Comparison of ENCODE assay signal across 8 mouse cellular contexts in genomic region chr4:150625425-150625824, GRCm38 (mm10). TPM values are rescaled to one million over a fixed set of nuclear protein-coding genes. Genes with fewer than 3 reads are reported as not detected.
DNase-seq lines count a peak whose midpoint lies in the region; ATAC-seq and TF ChIP-seq lines count a peak whose summit lies in the region.

No protein-coding gene starts in this region.

- no peak overlapping the region for H3K27ac ChIP-seq in midbrain, embryonic 10.5 days (replicated peaks)
- no peak overlapping the region for H3K27ac ChIP-seq in midbrain, embryonic 16.5 days (ENCODE audit: low read length)
- no peak overlapping the region for H3K27ac ChIP-seq in forebrain, postnatal 0 days (ENCODE audit: low read depth, low read length)
- H3K27ac ChIP-seq in hindbrain, embryonic 16.5 days (ENCODE audit: low read depth, low read length), result no peak overlapping the region
- no peak overlapping the region for H3K27ac ChIP-seq in midbrain, embryonic 11.5 days (ENCODE audit: low read depth, low read length)
- no peak overlapping the region for H3K27ac ChIP-seq in spleen, adult 2 months (ENCODE audit: insufficient read depth, low read length)

- intact Hi-C loops in left cerebral cortex, postnatal 25 days (cut with DNase I), result no loop called here

- no peaks in the 10 kb centered on the region for H3K9me3 ChIP-seq in midbrain, embryonic 10.5 days (replicated peaks)
- no peaks in the 10 kb centered on the region for H3K9me3 ChIP-seq in midbrain, embryonic 16.5 days (replicated peaks; ENCODE audit: control insufficient read depth, low read length, poor library complexity, severe bottlenecking)
- no peaks in the 10 kb centered on the region for H3K9me3 ChIP-seq in forebrain, postnatal 0 days (ENCODE audit: low read length)
- no peaks in the 10 kb centered on the region for H3K9me3 ChIP-seq in hindbrain, embryonic 16.5 days (ENCODE audit: control insufficient read depth, low read length)
- no peaks in the 10 kb centered on the region for H3K9me3 ChIP-seq in midbrain, embryonic 11.5 days (ENCODE audit: control insufficient read depth, low read length)

- no peak overlapping the region for H3K9ac ChIP-seq in midbrain, embryonic 16.5 days (ENCODE audit: low read depth, low read length)
- H3K9ac ChIP-seq in forebrain, postnatal 0 days, result no peak overlapping the region
- no peak overlapping the region for H3K9ac ChIP-seq in hindbrain, embryonic 16.5 days (ENCODE audit: low read depth, low read length)
- H3K9ac ChIP-seq in midbrain, embryonic 11.5 days (ENCODE audit: low read length), result no peak overlapping the region

- peaks cover 35% of the 10 kb centered on the region for H3K36me3 ChIP-seq in midbrain, embryonic 10.5 days
- peaks cover 12% of the 10 kb centered on the region; the same call in 1 of the 2 replicates for H3K36me3 ChIP-seq in midbrain, embryonic 16.5 days (ENCODE audit: control insufficient read depth, insufficient read depth, low read length)
- H3K36me3 ChIP-seq in forebrain, postnatal 0 days (ENCODE audit: insufficient read depth), result peaks cover 17% of the 10 kb centered on the region
- H3K36me3 ChIP-seq in hindbrain, embryonic 16.5 days (ENCODE audit: control insufficient read depth, insufficient read depth, low read length), result peaks cover 6% of the 10 kb centered on the region; the same call in 1 of the 2 replicates
- H3K36me3 ChIP-seq in midbrain, embryonic 11.5 days (ENCODE audit: control insufficient read depth, insufficient read depth, low read length), result no peaks in the 10 kb centered on the region; the same call in 1 of the 2 replicates
- peaks cover 7% of the 10 kb centered on the region; the same call in 1 of the 2 replicates for H3K36me3 ChIP-seq in spleen, adult 2 months (ENCODE audit: control insufficient read depth, insufficient read depth, low read length)

- peaks cover 6% of the 10 kb centered on the region; the same call in 1 of the 2 replicates for H3K4me1 ChIP-seq in midbrain, embryonic 10.5 days
- no peaks in the 10 kb centered on the region for H3K4me1 ChIP-seq in midbrain, embryonic 16.5 days (ENCODE audit: control insufficient read depth, insufficient read depth, low read length)
- H3K4me1 ChIP-seq in forebrain, postnatal 0 days (ENCODE audit: insufficient read depth), result no peaks in the 10 kb centered on the region
- H3K4me1 ChIP-seq in hindbrain, embryonic 16.5 days (ENCODE audit: control insufficient read depth, insufficient read depth, low read depth, low read length), result no peaks in the 10 kb centered on the region; the same call in 1 of the 2 replicates
- H3K4me1 ChIP-seq in midbrain, embryonic 11.5 days (ENCODE audit: control insufficient read depth, insufficient read depth, low read length), result no peaks in the 10 kb centered on the region
- no peaks in the 10 kb centered on the region for H3K4me1 ChIP-seq in spleen, adult 2 months (ENCODE audit: control insufficient read depth, insufficient read depth, insufficient read length)

- no peak; the same call in 1 of the 2 replicates for ATAC-seq in midbrain, embryonic 16.5 days
- ATAC-seq in cerebellum, adult (ENCODE audit: insufficient number of reproducible peaks, low FRiP score, low TSS enrichment), result peak; percentile 60
- peak; percentile 53; the same call in 1 of the 2 replicates for ATAC-seq in forebrain, postnatal 0 days
- peak; percentile 59; the same call in 1 of the 2 replicates for ATAC-seq in hindbrain, embryonic 16.5 days
- ATAC-seq in midbrain, embryonic 11.5 days (ENCODE audit: low FRiP score), result peak; percentile 77

- no peak for TF ChIP-seq POLR2A in spleen, adult 2 months (IDR thresholded peaks at IDR 0.05; ENCODE audit: low read depth, low read length)

- WGBS in midbrain, embryonic 10.5 days, result 60% methylated on average over 1 of the region's 1 CpGs
- 19% methylated on average over 1 of the region's 1 CpGs for WGBS in midbrain, embryonic 16.5 days
- 52% methylated on average over 1 of the region's 1 CpGs for WGBS in forebrain, postnatal 0 days
- 48% methylated on average over 1 of the region's 1 CpGs for WGBS in hindbrain, embryonic 16.5 days
- WGBS in midbrain, embryonic 11.5 days, result 36% methylated on average over 1 of the region's 1 CpGs
- WGBS in spleen, adult 2 months, result 50% methylated on average over 1 of the region's 1 CpGs

- TF ChIP-seq CTCF in forebrain, postnatal 0 days (IDR thresholded peaks at IDR 0.05; ENCODE audit: low read depth), result peak; percentile 71
- TF ChIP-seq CTCF in spleen, adult 2 months (IDR thresholded peaks at IDR 0.05; ENCODE audit: extremely low read depth, insufficient read depth, insufficient read length, insufficient replicate concordance), result peak; percentile 39; the same call in 1 of the 2 replicates

- no peak overlapping the region for H3K4me2 ChIP-seq in midbrain, embryonic 16.5 days (ENCODE audit: low read length)
- no peak overlapping the region for H3K4me2 ChIP-seq in forebrain, postnatal 0 days (ENCODE audit: low read depth)
- no peak overlapping the region for H3K4me2 ChIP-seq in hindbrain, embryonic 16.5 days (ENCODE audit: low read length)
- H3K4me2 ChIP-seq in midbrain, embryonic 11.5 days, result no peak overlapping the region

- H3K4me3 ChIP-seq in midbrain, embryonic 10.5 days, result no peak overlapping the region
- H3K4me3 ChIP-seq in midbrain, embryonic 16.5 days (ENCODE audit: low read depth, low read length), result no peak overlapping the region
- no peak overlapping the region for H3K4me3 ChIP-seq in forebrain, postnatal 0 days (ENCODE audit: low read depth, low read length)
- H3K4me3 ChIP-seq in hindbrain, embryonic 16.5 days (ENCODE audit: low read length), result no peak overlapping the region
- H3K4me3 ChIP-seq in midbrain, embryonic 11.5 days (ENCODE audit: low read depth, low read length), result no peak overlapping the region
- no peak overlapping the region for H3K4me3 ChIP-seq in spleen, adult 2 months (ENCODE audit: extremely low read depth, insufficient read depth, insufficient read length)

- H3K27me3 ChIP-seq in midbrain, embryonic 10.5 days (ENCODE audit: low read depth, poor library complexity, severe bottlenecking), result no peaks in the 10 kb centered on the region
- H3K27me3 ChIP-seq in midbrain, embryonic 16.5 days (ENCODE audit: control insufficient read depth, insufficient read depth, low read depth, low read length), result no peaks in the 10 kb centered on the region
- no peaks in the 10 kb centered on the region for H3K27me3 ChIP-seq in forebrain, postnatal 0 days (ENCODE audit: insufficient read depth, low read length)
- no peaks in the 10 kb centered on the region for H3K27me3 ChIP-seq in hindbrain, embryonic 16.5 days (replicated peaks; ENCODE audit: control insufficient read depth, insufficient read depth, low read length)
- H3K27me3 ChIP-seq in midbrain, embryonic 11.5 days (ENCODE audit: control insufficient read depth, insufficient read depth, low read length), result no peaks in the 10 kb centered on the region
- H3K27me3 ChIP-seq in spleen, adult 2 months (ENCODE audit: control insufficient read depth, insufficient read depth, low read length), result no peaks in the 10 kb centered on the region

- DNase-seq in midbrain, embryonic 10.5 days (ENCODE audit: low spot score), result peak; percentile 71
- peak; percentile 45 for DNase-seq in forebrain, postnatal 0 days
- peak; percentile 56 to 59 for DNase-seq in left cerebral cortex, postnatal 25 days (ENCODE audit: low spot score in 2 of 2)
- DNase-seq in midbrain, embryonic 11.5 days (ENCODE audit: low spot score, missing footprints), result peak; percentile 94
- DNase-seq in spleen, adult 2 months (ENCODE audit: low read depth in 1 of 2, low spot score in 2 of 2), result peak in 1 of 2 experiments; percentile 57

RNA-seq across cellular contexts. Expression of gene Slc45a1, which starts 26.5 kb away (rescaled TPM):
- 1.7 and 4.4 TPM in 2 replicates for polyA plus RNA-seq in midbrain, embryonic 10.5 days (2016; fragmentation: Nextera tagmentation; extraction: Ambion mirVana)
- polyA plus RNA-seq in midbrain, embryonic 16.5 days (2015; fragmentation: Nextera tagmentation; extraction: Ambion mirVana), result 39.7 and 44.7 TPM in 2 replicates
- total RNA-seq in forebrain, postnatal 0 days (2014; rRNA removed), result 30.5 and 37.2 TPM in 2 replicates
- 38.9 and 43.9 TPM in 2 replicates for polyA plus RNA-seq in forebrain, postnatal 0 days (2015; fragmentation: Nextera tagmentation; extraction: Ambion mirVana)
- polyA plus RNA-seq in hindbrain, embryonic 16.5 days (2015; fragmentation: Nextera tagmentation; extraction: Ambion mirVana), result 44.7 and 46.7 TPM in 2 replicates
- 10 to 100 TPM; 43.0 to 45.1 TPM for total RNA-seq in left cerebral cortex, postnatal 25 days (2021)
- polyA plus RNA-seq in midbrain, embryonic 11.5 days (2014; fragmentation: Nextera tagmentation; extraction: Ambion mirVana), result 4.4 and 4.7 TPM in 2 replicates
- 0.04 TPM in 1 of 2 replicates, not detected in the other for polyA plus RNA-seq in spleen, adult 2 months (2012; rRNA removed)
